Mouse (Mus musculus) 3T3-L1 (cell line): ENCODE measurements at regions not wholly inside any gene's neighbourhood (a gene's known extent, or its start where the extent isn't known, plus 50 kb on each side); places are given as distances from the start of the nearest gene placed in this dataset.

Experiments
- DNase-seq: peaks from one replicate; pipeline ENCODE4 v3.0.0-alpha.2; 2015; ENCODE audit warnings: low read depth, low spot score

GRCm38 (mm10) chr8:17782650-17783049 is 1195.4 kb downstream of the Defb40 start:
- DNase-seq = no peak

- DNase-seq = no peak
These were observed 1196.3 kb downstream of the Defb40 start for GRCm38 (mm10) chr8:17781559-17782283.

- no peak for DNase-seq
These were observed 1202.6 kb downstream of the Defb40 start for GRCm38 (mm10) chr8:17775411-17775810.

GRCm38 (mm10) chr8:17773311-17773710 is 1204.7 kb downstream of the Defb40 start:
- peak; percentile 7 for DNase-seq

- DNase-seq = no peak
These were observed 1210.5 kb downstream of the Defb40 start for GRCm38 (mm10) chr8:17767441-17768007.

GRCm38 (mm10) chr8:17724672-17725071 is 1253.4 kb downstream of the Defb40 start:
- no peak for DNase-seq

GRCm38 (mm10) chr8:17709162-17709561 is 1268.9 kb downstream of the Defb40 start:
- no peak for DNase-seq

GRCm38 (mm10) chr8:17708409-17708808 is 1269.6 kb downstream of the Defb40 start:
- no peak for DNase-seq

GRCm38 (mm10) chr8:17704289-17704688 is 1273.8 kb downstream of the Defb40 start:
- no peak for DNase-seq

- DNase-seq = no peak
These were observed 1277.7 kb downstream of the Defb40 start for GRCm38 (mm10) chr8:17700362-17700761.

- DNase-seq = no peak
These were observed 1287.8 kb downstream of the Defb40 start for GRCm38 (mm10) chr8:17690074-17690848.

GRCm38 (mm10) chr8:17689641-17690040 is 1288.4 kb downstream of the Defb40 start:
- DNase-seq = no peak

GRCm38 (mm10) chr8:17687084-17687483 is 1291.0 kb downstream of the Defb40 start:
- no peak for DNase-seq

GRCm38 (mm10) chr8:17664371-17665141 is 1313.5 kb downstream of the Defb40 start:
- DNase-seq = peak; percentile 47

- no peak for DNase-seq
These were observed 1318.2 kb downstream of the Defb40 start for GRCm38 (mm10) chr8:17659753-17660361.

- DNase-seq = no peak
These were observed 1324.3 kb downstream of the Defb40 start for GRCm38 (mm10) chr8:17653786-17654185.

GRCm38 (mm10) chr8:17647559-17647958 is 1330.5 kb downstream of the Defb40 start:
- no peak for DNase-seq

- no peak for DNase-seq
These were observed 1356.9 kb downstream of the Defb40 start for GRCm38 (mm10) chr8:17621109-17621508.

GRCm38 (mm10) chr8:17618846-17619245 is 1359.2 kb downstream of the Defb40 start:
- DNase-seq = no peak

- DNase-seq = peak; percentile 15
These were observed 1359.9 kb downstream of the Defb40 start for GRCm38 (mm10) chr8:17618147-17618546.

- DNase-seq = no peak
These were observed 1375.2 kb downstream of the Defb40 start for GRCm38 (mm10) chr8:17602861-17603260.
